Mouse (Mus musculus) liver, embryonic 14.5 days (tissue): Measurements from ENCODE around the gene Olfr750. TPM values are rescaled to one million over a fixed set of nuclear protein-coding genes. Genes with fewer than 3 reads are reported as not detected.
A peak's percentile ranks its signal among the peaks of the same experiment; 100 is the strongest.

Source experiments
- ATAC-seq: fragments of 200-750 bp; cut with Nextera tagmentation; 2 replicates; pipeline ENCODE4 v1.8.0; 2017; ENCODE audit warnings: moderate number of reproducible peaks, mild to moderate bottlenecking, moderate library complexity; ENCODE audit not compliant: insufficient read depth
- DNase-seq, 3 experiments: peaks; one replicate each; pipeline ENCODE4 v3.0.0-alpha.2; 2012 to 2013; ENCODE audit warnings: low read depth in 3 of 3, low spot score in 3 of 3
- H3K27ac ChIP-seq: fragments of 300-500 bp; sonication (generic); 2 replicates; pipeline ENCODE4 v1.5.1; 2014; ENCODE audit warnings: moderate library complexity, mild to moderate bottlenecking, control low read depth, inconsistent platforms
- H3K27me3 ChIP-seq: fragments of 300-500 bp; sonication (generic); 2 replicates; pipeline ENCODE4 v1.6.1; 2014; ENCODE audit warnings: mild to moderate bottlenecking, low read length, moderate library complexity; ENCODE audit not compliant: control insufficient read depth, insufficient read depth
- H3K36me3 ChIP-seq: fragments of 300-500 bp; sonication (generic); replicated peaks from 2 replicates; pipeline ENCODE4 v1.6.1; 2014; ENCODE audit warnings: low read depth; ENCODE audit not compliant: control insufficient read depth, insufficient read depth
- H3K4me1 ChIP-seq, 2 experiments: fragments of 200-500 bp in 1 of 2; fragments of 300-500 bp in 1 of 2; sonication (generic) in 1 of 2; replicated peaks; 2 replicates each; pipeline ENCODE4 v1.6.1; 2012 to 2014; ENCODE audit warnings: antibody characterized with exemption in 1 of 2, inconsistent platforms in 1 of 2, low read length in 1 of 2; ENCODE audit not compliant: control insufficient read depth in 2 of 2, insufficient read depth in 2 of 2
- H3K4me2 ChIP-seq: fragments of 300-500 bp; sonication (generic); 2 replicates; pipeline ENCODE4 v1.6.1; 2014; ENCODE audit warnings: low read depth, mild to moderate bottlenecking, control low read depth, moderate library complexity
- H3K4me3 ChIP-seq, 2 experiments: fragments of 200-500 bp in 1 of 2; fragments of 300-500 bp in 1 of 2; sonication (generic) in 1 of 2; 2 replicates each; pipeline ENCODE4 v1.5.1; 2012 to 2014; ENCODE audit warnings: low read depth in 2 of 2, low read length in 2 of 2, mild to moderate bottlenecking in 2 of 2, control low read depth in 1 of 2, inconsistent platforms in 1 of 2, moderate library complexity in 1 of 2; ENCODE audit not compliant: insufficient read depth in 1 of 2
- H3K9ac ChIP-seq: fragments of 300-500 bp; sonication (generic); replicated peaks from 2 replicates; pipeline ENCODE4 v1.6.1; 2014; ENCODE audit warnings: mild to moderate bottlenecking, control low read depth, moderate library complexity
- H3K9me3 ChIP-seq: fragments of 300-500 bp; sonication (generic); 2 replicates; pipeline ENCODE4 v1.6.1; 2016; ENCODE audit warnings: low read length, mixed read lengths; ENCODE audit not compliant: control insufficient read depth
- CTCF ChIP-seq: IDR thresholded peaks from 2 replicates; pipeline ENCODE4 v1.5.1; 2016; ENCODE audit warnings: antibody characterized with exemption, low read depth, control low read depth
- EP300 ChIP-seq: IDR thresholded peaks from 2 replicates; pipeline ENCODE4 v1.6.1; 2016; ENCODE audit warnings: antibody characterized with exemption, low read depth
- WGBS: fragments of 180-500 bp; shearing (Covaris S2); extraction: QIAGEN DNeasy Blood & Tissue Kit; methylation state at CpG from one replicate; pipeline ENCODE4 v1.1.7; 2014; ENCODE audit not compliant: insufficient replicate concordance; 5-methylcytosine and 5-hydroxymethylcytosine counted together
- polyA plus RNA-seq, 2 experiments: library from polyadenylated mRNA; depleted of rRNA in 1 of 2; stranded (reverse) in 1 of 2; unstranded in 1 of 2; fragments of >200 nt; fragmentation: Nextera tagmentation in 1 of 2; extraction: Ambion mirVana in 1 of 2; gene quantifications; 2 replicates each; pipeline versions ENCODE4 v1.2.1 to v1.2.3; 2012 to 2014

Olfr750 gene
- polyA plus RNA-seq, 2 experiments, result not detected

DNA sequence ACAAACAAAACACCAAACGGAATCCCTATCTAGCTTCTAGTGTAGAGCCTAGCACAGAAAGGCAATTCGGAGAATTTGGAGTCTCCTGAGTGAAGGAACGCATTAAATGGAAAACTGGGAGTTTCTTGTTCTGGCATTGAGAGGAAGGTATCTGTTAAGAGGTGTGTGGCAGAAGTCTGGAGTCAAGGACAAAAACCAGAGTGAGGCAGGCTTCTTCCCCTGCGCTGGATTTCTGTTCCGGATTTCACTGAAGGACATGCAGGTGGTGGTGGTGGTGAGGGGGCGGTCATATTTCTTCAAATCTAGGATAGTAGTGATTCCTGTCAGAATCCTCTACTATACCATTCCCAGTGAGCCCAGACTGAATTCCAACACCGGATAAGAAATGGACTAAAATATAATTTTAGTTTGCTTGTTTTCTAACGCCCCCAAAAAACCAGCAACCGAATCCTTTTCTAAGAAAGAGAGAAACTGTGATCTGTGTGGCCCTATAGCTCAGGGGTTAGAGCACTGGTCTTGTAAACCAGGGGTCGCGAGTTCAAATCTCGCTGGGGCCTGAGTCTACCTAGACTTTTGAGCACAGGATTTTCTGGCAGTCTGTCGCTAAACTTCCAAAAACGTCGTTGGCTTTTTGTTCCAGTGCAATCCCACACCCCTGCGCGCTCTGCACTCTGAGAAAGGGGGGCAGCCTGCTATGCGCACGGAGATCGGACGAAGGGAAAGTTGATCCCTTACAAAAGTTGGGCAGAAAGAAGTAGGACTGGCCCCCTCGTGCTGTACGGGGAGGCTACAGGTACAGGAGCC is 14.1 kb upstream of the Olfr750 start:
- Histone ChIP-seq H3K9ac (peak overlapping the region; percentile 73), H3K4me2 (peak overlapping the region; percentile 96), H3K27me3 (peaks cover 2% of the 10 kb centered on the region), H3K36me3 (no peaks in the 10 kb centered on the region), H3K4me1 (peaks cover 32 to 40% of the 10 kb centered on the region in 2 experiments), H3K9me3 (no peaks in the 10 kb centered on the region), H3K4me3 (peak overlapping the region; percentile 60 to 72), H3K27ac (peak overlapping the region; percentile 66)
- peak; percentile 51 for ATAC-seq
- WGBS, result under 1% methylated on average over 23 of the region's 23 CpGs
- peak; percentile 65 to 69 (median 69) for DNase-seq
- TF ChIP-seq EP300 (no peak), CTCF (no peak)

DNA sequence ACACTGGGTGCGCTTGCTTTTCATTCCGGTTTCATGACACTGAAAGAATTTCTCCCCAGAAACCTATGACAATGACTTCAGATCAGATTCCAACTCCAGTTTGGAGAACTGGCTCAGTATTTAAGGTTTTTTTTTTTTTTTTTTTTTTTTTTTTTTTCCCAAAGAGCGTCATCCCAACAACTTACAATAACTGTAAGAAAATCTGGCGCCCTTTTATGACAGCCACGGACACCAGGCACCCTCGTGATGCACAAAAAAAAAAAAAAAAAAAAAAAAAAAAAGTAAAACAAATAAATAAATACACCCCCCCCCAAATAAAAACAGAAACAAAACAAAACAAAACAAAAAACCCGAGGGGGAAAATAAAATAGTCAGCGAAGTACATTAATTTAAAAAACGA is 13.5 kb upstream of the Olfr750 start:
- Histone ChIP-seq H3K9ac (no peak overlapping the region), H3K9me3 (no peaks in the 10 kb centered on the region), H3K4me3 (peak overlapping the region in 1 of 2 experiments; percentile 60; a peak in 3 of 4 replicates), H3K27ac (no peak overlapping the region), H3K27me3 (peaks cover 6% of the 10 kb centered on the region), H3K4me1 (peaks cover 32 to 43% of the 10 kb centered on the region in 2 experiments), H3K36me3 (no peaks in the 10 kb centered on the region), H3K4me2 (peak overlapping the region; percentile 96)
- WGBS, result 14% methylated on average over 9 of the region's 9 CpGs
- DNase-seq (no peak), ATAC-seq (no peak)
- TF ChIP-seq EP300, result no peak

DNA sequence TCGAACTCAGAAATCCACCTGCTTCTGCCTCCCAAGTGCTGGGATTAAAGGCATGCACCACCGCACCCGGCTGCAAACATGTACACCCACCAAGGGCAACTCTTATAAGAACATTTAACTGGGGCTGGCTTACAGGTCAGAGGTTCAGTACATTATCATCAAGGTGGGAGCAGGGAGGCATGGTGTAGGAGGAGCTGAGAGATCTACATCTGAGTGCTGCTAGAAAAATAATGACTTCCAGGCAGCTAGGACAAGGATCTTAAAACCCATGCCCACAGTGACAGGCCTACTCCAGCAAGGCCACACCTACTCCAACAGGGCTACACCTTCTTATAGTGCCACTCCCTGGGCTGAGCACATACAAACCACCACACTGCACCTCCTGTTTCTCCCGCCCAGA is 11.7 kb upstream of the Olfr750 start:
- no peak overlapping the region for H3K27ac ChIP-seq
- no peak overlapping the region for H3K4me2 ChIP-seq
- TF ChIP-seq EP300 (no peak), CTCF (no peak)
- no peaks in the 10 kb centered on the region for H3K9me3 ChIP-seq
- no peaks in the 10 kb centered on the region for H3K36me3 ChIP-seq
- H3K4me3 ChIP-seq, result no peak overlapping the region
- ATAC-seq (no peak), DNase-seq (no peak)
- H3K9ac ChIP-seq, result no peak overlapping the region
- WGBS, result 63% methylated on average over 4 of the region's 4 CpGs
- H3K27me3 ChIP-seq, result peaks cover 6% of the 10 kb centered on the region
- peaks cover 25 to 34% of the 10 kb centered on the region in 2 experiments for H3K4me1 ChIP-seq

DNA sequence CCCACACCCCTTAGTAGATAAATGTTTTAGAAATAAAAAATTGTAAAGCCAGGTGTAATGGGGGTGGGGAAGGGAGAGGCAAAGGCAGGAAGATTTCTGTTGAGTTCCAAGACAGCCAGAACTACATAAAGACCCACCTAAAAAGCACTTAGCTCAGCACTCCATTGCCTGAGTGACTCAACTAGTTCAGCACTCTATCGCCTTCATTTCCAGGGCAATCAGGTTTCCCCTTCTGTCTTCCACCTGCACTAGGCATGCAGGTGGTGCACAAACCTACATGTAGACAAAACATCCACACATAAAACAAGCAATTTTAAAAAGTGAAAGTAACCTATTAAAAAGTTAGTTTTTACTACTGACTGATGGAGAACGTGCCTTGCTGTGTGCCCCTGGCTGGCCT is 10.9 kb upstream of the Olfr750 start:
- H3K4me1 ChIP-seq, result peaks cover 25 to 34% of the 10 kb centered on the region in 2 experiments

GRCm38 (mm10) chr14:51083805-51084204 is 9.6 kb upstream of the Olfr750 start:
- Histone ChIP-seq H3K27ac (no peak overlapping the region), H3K4me1 (peaks cover 25 to 34% of the 10 kb centered on the region in 2 experiments), H3K36me3 (no peaks in the 10 kb centered on the region), H3K4me2 (peak overlapping the region; percentile 72), H3K27me3 (peaks cover 6% of the 10 kb centered on the region), H3K9ac (no peak overlapping the region), H3K4me3 (peak overlapping the region; percentile 54 to 82), H3K9me3 (no peaks in the 10 kb centered on the region)
- DNase-seq (no peak), ATAC-seq (no peak)
- WGBS, result 8% methylated on average over 7 of the region's 7 CpGs
- TF ChIP-seq CTCF (no peak), EP300 (no peak)

More for the DNA sequence above, 10.9 kb upstream of the Olfr750 start:
- Histone ChIP-seq H3K36me3 (no peaks in the 10 kb centered on the region), H3K9ac (peak overlapping the region; percentile 18; the same call in 1 of the 2 replicates), H3K4me2 (peak overlapping the region; percentile 72), H3K27ac (no peak overlapping the region), H3K9me3 (no peaks in the 10 kb centered on the region), H3K27me3 (peaks cover 6% of the 10 kb centered on the region), H3K4me3 (no peak overlapping the region)
- WGBS, result 73% methylated on average over 2 of the region's 2 CpGs
- DNase-seq, result no peak
- no peak for TF ChIP-seq EP300
- no peak for TF ChIP-seq CTCF
- no peak for ATAC-seq
